Mouse (Mus musculus): ENCODE measurements around the gene Rab40b. TPM values are rescaled to one million over a fixed set of nuclear protein-coding genes. Genes with fewer than 3 reads are reported as not detected.
"Not testable (repeated sequence)": the region's sequence is repeated elsewhere in the genome, so short reads cannot be mapped to it uniquely, and the experiment has no call there.

The Rab40b gene
- total and polyA plus RNA-seq, 3 experiments: 0.91 to 2.0 (median 1.5) TPM

DNA sequence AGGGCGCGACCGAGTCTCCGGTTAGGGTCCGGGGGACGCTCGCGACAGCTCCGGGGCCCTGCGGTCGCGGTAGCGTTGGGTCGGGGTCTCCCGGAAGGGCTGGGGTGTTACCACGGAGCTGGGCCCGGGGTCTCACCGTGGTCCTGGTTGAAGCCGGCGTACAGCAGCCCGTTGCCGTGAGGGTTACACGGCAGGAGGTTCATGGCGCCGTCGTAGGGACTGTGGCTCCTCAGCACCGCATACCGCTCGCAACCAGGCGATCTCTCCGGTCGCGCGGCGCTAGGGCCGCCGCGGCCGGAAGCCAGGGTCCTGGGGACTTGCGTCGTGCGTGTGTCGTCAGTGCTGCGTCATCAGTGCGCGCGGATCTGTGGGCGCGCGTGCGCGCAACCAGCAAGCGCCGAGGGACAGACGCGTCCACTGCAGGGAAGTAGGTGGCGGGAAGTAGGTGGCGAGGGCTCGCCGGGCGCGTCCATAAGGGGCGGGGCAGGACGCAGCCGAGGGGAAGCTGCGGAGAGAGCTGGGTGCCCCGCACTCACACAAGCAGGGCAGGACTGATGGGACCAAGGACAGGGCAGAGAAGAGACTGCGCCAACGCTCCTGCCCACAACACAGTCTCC is 33.9 kb downstream of the Rab40b start, which contains the start of gene Wdr45b:
Gene Wdr45b (minus strand): TSS at position 355 of the 617 bp plus-strand sequence.
- under 1% methylated on average over 69 of the region's 69 CpGs for WGBS
- Histone ChIP-seq H3K9ac (ENCODE audit: low read depth, low read length) (peak within 1 kb of the TSS; percentile 95), H3K36me3 (ENCODE audit: control insufficient read depth, insufficient read depth, low read length) (peaks cover 2% of the 10 kb centered on the region; the same call in 1 of the 2 replicates), H3K79me2 (replicated peaks; ENCODE audit: control insufficient read depth, insufficient read depth, low read length) (peaks cover 4% of the 10 kb centered on the region; the same call in 1 of the 2 replicates), H3K4me3 (peak within 1 kb of the TSS; percentile 89), H3K4me1 (ENCODE audit: control insufficient read depth, insufficient read depth, low read length) (peaks cover 11% of the 10 kb centered on the region), H3K27ac (peak within 1 kb of the TSS; percentile 98), H3K27me3 (ENCODE audit: control insufficient read depth, insufficient read depth, low read length) (no peaks in the 10 kb centered on the region)
- intact Hi-C loops (cut with DNase I): loop anchor here (2.0 to 5.0 kb wide), 3 partner anchors 68 to 117 kb away; partner anchors contain the start of genes Fn3krp, Narf and Tbcd
- TF ChIP-seq CTCF (IDR thresholded peaks at IDR 0.05) (no peak), POLR2A (IDR thresholded peaks at IDR 0.05; ENCODE audit: insufficient read depth, low read depth, low read length) (peak; percentile 90), EP300 (IDR thresholded peaks at IDR 0.05; ENCODE audit: insufficient read depth, low read depth, low read length) (peak; percentile 57; the same call in 1 of the 2 replicates)
- peak; percentile 98 for DNase-seq

DNA sequence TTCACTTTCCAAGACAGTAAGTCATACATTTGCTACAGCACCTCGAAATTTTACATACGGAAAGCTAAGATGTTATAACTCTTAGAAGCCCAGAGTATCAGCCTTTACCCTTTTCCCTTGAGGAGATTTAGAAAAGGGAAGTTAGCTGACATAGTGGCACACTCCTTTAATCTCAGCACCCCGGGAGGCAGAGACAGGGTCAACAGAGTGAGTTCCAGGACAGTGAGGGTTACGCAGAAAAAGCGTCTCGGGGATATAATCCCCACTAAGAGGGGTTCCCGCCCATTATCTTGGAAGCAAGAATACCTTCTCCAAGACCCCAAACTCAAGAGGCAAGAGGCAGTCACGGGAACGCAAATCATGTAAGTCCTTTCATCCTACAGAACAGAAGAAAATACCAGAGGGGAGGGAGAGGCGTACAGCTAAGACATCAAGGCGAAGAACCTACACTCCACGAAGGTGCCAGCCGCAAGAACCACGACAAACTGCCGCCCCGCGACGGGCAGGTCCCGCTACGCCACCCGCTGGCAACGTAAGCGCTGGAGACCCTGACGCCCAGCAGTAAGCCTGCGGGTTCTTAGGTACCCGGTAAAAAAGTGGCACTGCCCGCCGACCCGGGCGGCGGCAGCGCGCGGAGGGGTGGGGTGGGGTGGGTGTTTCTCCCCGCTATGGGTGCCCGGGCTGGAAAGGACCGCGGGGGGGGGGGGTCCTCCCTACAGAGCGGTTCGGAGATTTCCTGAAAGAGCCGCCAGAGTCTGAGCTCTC is 34.5 kb downstream of the Rab40b start:
- TF ChIP-seq CTCF (IDR thresholded peaks at IDR 0.05): peak; percentile 36
- no peak for TF ChIP-seq POLR2A (IDR thresholded peaks at IDR 0.05; ENCODE audit: insufficient read depth, low read depth, low read length)
- TF ChIP-seq EP300 (IDR thresholded peaks at IDR 0.05; ENCODE audit: insufficient read depth, low read depth, low read length): no peak
- DNase-seq: peak; percentile 39 to 51
- peaks cover 11% of the 10 kb centered on the region for H3K4me1 ChIP-seq (ENCODE audit: control insufficient read depth, insufficient read depth, low read length)
- H3K36me3 ChIP-seq (ENCODE audit: control insufficient read depth, insufficient read depth, low read length): peaks cover 4% of the 10 kb centered on the region; the same call in 1 of the 2 replicates
- H3K9ac ChIP-seq (ENCODE audit: low read depth, low read length): peak overlapping the region; percentile 95
- 2% methylated on average over 41 of the region's 41 CpGs for WGBS
- peak overlapping the region; percentile 89 for H3K4me3 ChIP-seq
- H3K79me2 ChIP-seq (replicated peaks; ENCODE audit: control insufficient read depth, insufficient read depth, low read length): peaks cover 4% of the 10 kb centered on the region; the same call in 1 of the 2 replicates
- H3K27ac ChIP-seq: peak overlapping the region; percentile 98
- H3K27me3 ChIP-seq (ENCODE audit: control insufficient read depth, insufficient read depth, low read length): no peaks in the 10 kb centered on the region
- intact Hi-C loops (cut with DNase I): loop anchor here (2.0 to 5.0 kb wide), 3 partner anchors 69 to 117 kb away; partner anchors contain the start of genes Fn3krp, Narf and Tbcd

DNA sequence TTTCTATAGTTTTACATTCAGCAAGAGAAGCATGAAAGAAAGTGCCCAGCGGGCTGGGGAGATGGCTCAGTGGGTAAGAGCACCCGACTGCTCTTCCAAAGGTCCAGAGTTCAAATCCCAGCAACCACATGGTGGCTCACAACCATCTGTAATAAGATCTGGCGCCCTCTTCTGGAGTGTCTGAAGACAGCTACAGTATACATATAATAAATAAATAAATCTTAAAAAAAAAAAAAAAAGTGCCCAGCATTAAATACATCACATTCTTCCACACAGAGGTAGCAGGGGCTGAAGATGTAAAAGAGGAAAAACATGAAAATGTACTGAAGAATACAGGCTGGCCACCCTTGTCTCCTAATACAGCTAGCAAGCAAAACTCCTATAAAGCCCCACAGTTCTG is 39.3 kb downstream of the Rab40b start:
- H3K4me3 ChIP-seq; H3K79me2 ChIP-seq (replicated peaks; ENCODE audit: control insufficient read depth, insufficient read depth, low read length); DNase-seq; intact Hi-C loops (cut with DNase I); H3K27ac ChIP-seq; H3K27me3 ChIP-seq (ENCODE audit: control insufficient read depth, insufficient read depth, low read length); H3K9ac ChIP-seq (ENCODE audit: low read depth, low read length): not testable (repeated sequence)
- Histone ChIP-seq H3K36me3 (ENCODE audit: control insufficient read depth, insufficient read depth, low read length) (peaks cover 17% of the 10 kb centered on the region), H3K4me1 (ENCODE audit: control insufficient read depth, insufficient read depth, low read length) (peaks cover 11% of the 10 kb centered on the region)
- 89% methylated on average over 3 of the region's 3 CpGs for WGBS
- TF ChIP-seq CTCF (IDR thresholded peaks at IDR 0.05): peak; percentile 33

DNA sequence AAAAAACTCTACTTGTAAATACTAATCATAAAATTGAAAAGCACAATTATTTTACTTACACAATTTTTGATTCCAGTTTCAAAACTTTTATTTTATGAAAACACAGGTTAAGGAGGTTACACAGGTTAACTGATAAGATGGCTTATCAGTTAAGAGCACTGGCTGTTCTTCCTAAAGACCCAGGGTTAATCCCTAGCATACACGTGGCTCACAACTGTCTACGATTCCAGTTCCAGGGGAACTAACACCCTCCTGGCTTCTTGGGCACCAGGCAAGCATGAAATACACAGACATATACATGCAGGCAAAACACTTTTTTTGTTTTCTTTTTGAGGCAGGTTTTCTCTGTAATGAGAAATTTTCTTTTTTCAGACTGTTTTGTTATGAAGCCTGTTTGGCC is 39.9 kb downstream of the Rab40b start:
- 89% methylated on average over 2 of the region's 2 CpGs for whole genome bisulfite sequencing
- Histone ChIP-seq H3K36me3 (ENCODE audit: control insufficient read depth, insufficient read depth, low read length) (peaks cover 17% of the 10 kb centered on the region), H3K79me2 (replicated peaks; ENCODE audit: control insufficient read depth, insufficient read depth, low read length) (peaks cover 2% of the 10 kb centered on the region; the same call in 1 of the 2 replicates), H3K27ac (no peak overlapping the region), H3K4me3 (no peak overlapping the region), H3K4me1 (ENCODE audit: control insufficient read depth, insufficient read depth, low read length) (peaks cover 12% of the 10 kb centered on the region), H3K9ac (ENCODE audit: low read depth, low read length) (no peak overlapping the region), H3K27me3 (ENCODE audit: control insufficient read depth, insufficient read depth, low read length) (no peaks in the 10 kb centered on the region)
- TF ChIP-seq CTCF (IDR thresholded peaks at IDR 0.05) (no peak), POLR2A (IDR thresholded peaks at IDR 0.05; ENCODE audit: insufficient read depth, low read depth, low read length) (no peak), EP300 (IDR thresholded peaks at IDR 0.05; ENCODE audit: insufficient read depth, low read depth, low read length) (no peak)
- intact Hi-C loops (cut with DNase I): no loop called here
- DNase-seq: no peak

DNA sequence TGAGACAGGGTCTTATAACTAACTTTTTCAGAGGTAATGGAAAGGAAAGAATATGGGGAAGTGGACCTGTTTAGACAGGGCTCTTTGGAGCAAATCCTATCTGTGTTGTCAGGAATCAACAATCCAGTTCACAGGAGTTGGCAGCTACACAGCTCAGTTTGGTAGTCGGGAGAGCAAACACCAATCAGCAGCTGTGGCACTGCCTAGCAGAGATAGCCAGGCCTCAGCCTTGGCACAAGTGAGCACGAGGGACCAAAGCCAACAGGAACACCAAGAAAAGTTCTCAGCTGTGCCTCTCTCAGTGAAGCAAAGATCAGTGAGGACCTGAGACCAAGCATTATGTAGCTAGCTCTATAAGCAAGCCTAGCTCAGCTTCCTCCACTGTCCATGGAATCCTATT is 41.0 kb downstream of the Rab40b start:
- H3K79me2 ChIP-seq (replicated peaks; ENCODE audit: control insufficient read depth, insufficient read depth, low read length): peaks cover 3% of the 10 kb centered on the region; the same call in 1 of the 2 replicates
- TF ChIP-seq CTCF (IDR thresholded peaks at IDR 0.05): no peak
- no peak for TF ChIP-seq POLR2A (IDR thresholded peaks at IDR 0.05; ENCODE audit: insufficient read depth, low read depth, low read length)
- TF ChIP-seq EP300 (IDR thresholded peaks at IDR 0.05; ENCODE audit: insufficient read depth, low read depth, low read length): no peak
- peaks cover 10% of the 10 kb centered on the region for H3K4me1 ChIP-seq (ENCODE audit: control insufficient read depth, insufficient read depth, low read length)
- WGBS: 27% methylated on average over 2 of the region's 2 CpGs
- no peak overlapping the region for H3K4me3 ChIP-seq
- H3K27ac ChIP-seq: peak overlapping the region; percentile 28
- H3K27me3 ChIP-seq (ENCODE audit: control insufficient read depth, insufficient read depth, low read length): no peaks in the 10 kb centered on the region
- intact Hi-C loops (cut with DNase I): no loop called here
- peak; percentile 27 to 71 for DNase-seq
- no peak overlapping the region; the same call in 1 of the 2 replicates for H3K9ac ChIP-seq (ENCODE audit: low read depth, low read length)
- peaks cover 15% of the 10 kb centered on the region for H3K36me3 ChIP-seq (ENCODE audit: control insufficient read depth, insufficient read depth, low read length)

DNA sequence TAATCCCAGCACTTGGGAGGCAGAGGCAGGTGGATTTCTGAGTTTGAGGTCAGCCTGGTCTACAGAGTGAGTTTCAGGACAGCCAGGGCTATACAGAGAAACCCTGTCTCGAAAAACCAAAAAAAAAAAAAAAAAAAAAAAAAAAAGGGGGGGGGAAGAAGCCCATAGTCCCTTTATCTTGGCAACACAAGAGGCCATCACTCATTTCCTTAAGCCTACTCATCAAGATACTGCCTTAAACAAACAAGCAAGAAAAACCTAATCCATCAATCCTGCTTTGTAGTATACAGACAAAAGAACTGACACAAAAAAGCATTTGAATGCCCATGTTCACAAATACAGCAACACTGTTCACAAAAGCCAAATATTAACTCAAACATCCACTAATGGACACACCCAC is 45.6 kb downstream of the Rab40b start:
- H3K4me3 ChIP-seq; H3K9ac ChIP-seq (ENCODE audit: low read depth, low read length); DNase-seq; H3K27ac ChIP-seq; H3K27me3 ChIP-seq (ENCODE audit: control insufficient read depth, insufficient read depth, low read length); intact Hi-C loops (cut with DNase I); H3K4me1 ChIP-seq (ENCODE audit: control insufficient read depth, insufficient read depth, low read length); H3K79me2 ChIP-seq (replicated peaks; ENCODE audit: control insufficient read depth, insufficient read depth, low read length): not testable (repeated sequence)
- peaks cover 12% of the 10 kb centered on the region for H3K36me3 ChIP-seq (ENCODE audit: control insufficient read depth, insufficient read depth, low read length)
- WGBS: 25% methylated on average over 1 of the region's 1 CpGs
